In genomic region chr15:99735631-99736030, GRCm38 (mm10) we compare ENCODE assay signal across 10 mouse cellular contexts. TPM values are rescaled to one million over a fixed set of nuclear protein-coding genes. Genes with fewer than 3 reads are reported as not detected.
A peak's percentile ranks its signal among the peaks of the same experiment; 100 is the strongest.
DNase-seq lines count a peak whose midpoint lies in the region; ATAC-seq and TF ChIP-seq lines count a peak whose summit lies in the region.
"Had no signal": no experiment of that assay in that cellular context is flagged by ENCODE, and none has a peak within 500 bp of the region (broad histone marks: within the 10 kb centered on the region; RNA-seq: fewer than 3 reads in every experiment).

No protein-coding gene starts in this region.

- no peak overlapping the region for H3K4me3 ChIP-seq in kidney, embryonic 15.5 days (replicated peaks)
- no peak overlapping the region for H3K4me3 ChIP-seq in gastrocnemius, adult 2 months
- no peak overlapping the region for H3K4me3 ChIP-seq in layer of hippocampus, adult 2 months
- no peak overlapping the region for H3K4me3 ChIP-seq in forebrain, embryonic 12.5 days (replicated peaks)
- H3K4me3 ChIP-seq: stomach, embryonic 15.5 days had no signal

- no peaks in the 10 kb centered on the region for H3K27me3 ChIP-seq in kidney, embryonic 15.5 days
- H3K27me3 ChIP-seq in forebrain, embryonic 12.5 days, result no peaks in the 10 kb centered on the region
- H3K27me3 ChIP-seq: stomach, embryonic 15.5 days had no signal

- H3K36me3 ChIP-seq in kidney, embryonic 15.5 days, result peaks cover 82% of the 10 kb centered on the region
- H3K36me3 ChIP-seq in forebrain, embryonic 12.5 days (replicated peaks), result peaks cover 81% of the 10 kb centered on the region

- H3K4me2 ChIP-seq in kidney, embryonic 15.5 days, result no peak overlapping the region
- no peak overlapping the region for H3K4me2 ChIP-seq in forebrain, embryonic 12.5 days
- H3K4me2 ChIP-seq: stomach, embryonic 15.5 days had no signal

- no peaks in the 10 kb centered on the region for H3K4me1 ChIP-seq in kidney, embryonic 15.5 days
- no peaks in the 10 kb centered on the region for H3K4me1 ChIP-seq in forebrain, embryonic 12.5 days
- H3K4me1 ChIP-seq: stomach, embryonic 15.5 days had no signal

- no peak for ATAC-seq in kidney, embryonic 15.5 days (replicated peaks; ENCODE audit: low FRiP score)
- no peak for ATAC-seq in megakaryocyte-erythroid progenitor cell, adult 5-6 weeks (replicated peaks; ENCODE audit: low FRiP score, low TSS enrichment, poor library complexity, severe bottlenecking)
- no peak for ATAC-seq in forebrain, embryonic 12.5 days (ENCODE audit: low FRiP score)

- 94% methylated on average over 2 of the region's 2 CpGs for WGBS in kidney, embryonic 15.5 days
- WGBS in forebrain, embryonic 12.5 days, result 91% methylated on average over 2 of the region's 2 CpGs

- intact Hi-C loops in gastrocnemius, adult 2 months (cut with DNase I), result no loop called here

- no peak overlapping the region for H3K9ac ChIP-seq in kidney, embryonic 15.5 days
- no peak overlapping the region for H3K9ac ChIP-seq in forebrain, embryonic 12.5 days
- H3K9ac ChIP-seq: stomach, embryonic 15.5 days had no signal

- H3K27ac ChIP-seq in kidney, embryonic 15.5 days, result no peak overlapping the region
- peak overlapping the region; percentile 0; the same call in 1 of the 2 replicates for H3K27ac ChIP-seq in gastrocnemius, adult 2 months
- H3K27ac ChIP-seq in layer of hippocampus, adult 2 months, result peak overlapping the region; percentile 0
- H3K27ac ChIP-seq in forebrain, embryonic 12.5 days, result no peak overlapping the region
- H3K27ac ChIP-seq: stomach, embryonic 15.5 days had no signal

- DNase-seq in kidney, adult 18-20 months, result peak; percentile 100
- peak; percentile 98 for DNase-seq in gastrocnemius, adult 2 months
- DNase-seq in layer of hippocampus, adult 2 months (ENCODE audit: low spot score in 2 of 2), result peak; percentile 100
- peak; percentile 98 to 100 for DNase-seq in lung, postnatal 4 days
- DNase-seq in thymus, postnatal 36 days, result peak; percentile 96 to 100

- no peaks in the 10 kb centered on the region for H3K9me3 ChIP-seq in kidney, embryonic 15.5 days (replicated peaks)
- H3K9me3 ChIP-seq in forebrain, embryonic 12.5 days, result no peaks in the 10 kb centered on the region
- H3K9me3 ChIP-seq: stomach, embryonic 15.5 days had no signal

- no peak for TF ChIP-seq CTCF in gastrocnemius, adult 2 months (IDR thresholded peaks at IDR 0.05)
- no peak for TF ChIP-seq CTCF in layer of hippocampus, adult 2 months (conservative IDR thresholded peaks at IDR 0.05)

RNA-seq across cellular contexts. Expression of gene Cox14, which starts 10.2 kb away (rescaled TPM):
- polyA plus RNA-seq in kidney, embryonic 15.5 days (2015; fragmentation: Nextera tagmentation; extraction: Ambion mirVana), result 184 and 185 TPM in 2 replicates
- 100 to 1,000 TPM; 145 to 166 TPM for total RNA-seq in gastrocnemius, adult 2 months (2021)
- 100 to 1,000 TPM; 113 to 125 TPM for total RNA-seq in layer of hippocampus, adult 2 months (2021)
- total RNA-seq in megakaryocyte-erythroid progenitor cell, adult 5-6 weeks (2014; fragmentation: Nextera tagmentation), result 60.9 and 68.1 TPM in 2 replicates
- 17.2 and 30.4 TPM in 2 replicates for total RNA-seq in megakaryocyte-erythroid progenitor cell, adult 5-6 weeks (2017)
- 167 and 168 TPM in 2 replicates for polyA plus RNA-seq in forebrain, embryonic 12.5 days (2016; fragmentation: Nextera tagmentation; extraction: Ambion mirVana)

RNA-seq across cellular contexts. Expression of gene Gpd1, which starts 18.3 kb away (rescaled TPM):
- polyA plus RNA-seq in kidney, embryonic 15.5 days (2015; fragmentation: Nextera tagmentation; extraction: Ambion mirVana), result 23.0 and 28.5 TPM in 2 replicates
- 100 to 1,000 TPM; 381 to 575 TPM for total RNA-seq in gastrocnemius, adult 2 months (2021)
- total RNA-seq in layer of hippocampus, adult 2 months (2021), result 100 to 1,000 TPM; 142 to 148 TPM
- total RNA-seq in megakaryocyte-erythroid progenitor cell, adult 5-6 weeks (2014; fragmentation: Nextera tagmentation), result 0.49 TPM in 1 of 2 replicates, not detected in the other
- total RNA-seq in megakaryocyte-erythroid progenitor cell, adult 5-6 weeks (2017), result 0.23 TPM in 1 of 2 replicates, not detected in the other
- 0.57 and 0.72 TPM in 2 replicates for polyA plus RNA-seq in forebrain, embryonic 12.5 days (2016; fragmentation: Nextera tagmentation; extraction: Ambion mirVana)

RNA-seq across cellular contexts. Expression of gene Gm17349, which starts 30.3 kb away (rescaled TPM):
- polyA plus RNA-seq in kidney, embryonic 15.5 days (2015; fragmentation: Nextera tagmentation; extraction: Ambion mirVana), result not detected in 2 replicates
- total RNA-seq in gastrocnemius, adult 2 months (2021), result 1 to 10 TPM in 1 of 2 experiments, not detected in 1; 1.0 TPM
- 1 to 10 TPM; 3.9 to 7.1 TPM for total RNA-seq in layer of hippocampus, adult 2 months (2021)
- not detected in 2 replicates for total RNA-seq in megakaryocyte-erythroid progenitor cell, adult 5-6 weeks (2014; fragmentation: Nextera tagmentation)
- total RNA-seq in megakaryocyte-erythroid progenitor cell, adult 5-6 weeks (2017), result not detected in 2 replicates
- polyA plus RNA-seq in forebrain, embryonic 12.5 days (2016; fragmentation: Nextera tagmentation; extraction: Ambion mirVana), result not detected in 2 replicates
- polyA plus RNA-seq: heart, embryonic 16.5 days; stomach, embryonic 15.5 days had no signal

RNA-seq across cellular contexts. Expression of gene Smarcd1, which starts 33.7 kb away (rescaled TPM):
- polyA plus RNA-seq in kidney, embryonic 15.5 days (2015; fragmentation: Nextera tagmentation; extraction: Ambion mirVana), result 55.3 and 57.4 TPM in 2 replicates
- 1 to 10 TPM; 6.9 to 7.2 TPM for total RNA-seq in gastrocnemius, adult 2 months (2021)
- total RNA-seq in layer of hippocampus, adult 2 months (2021), result 100 to 1,000 TPM; 118 to 123 TPM
- 29.2 and 37.5 TPM in 2 replicates for total RNA-seq in megakaryocyte-erythroid progenitor cell, adult 5-6 weeks (2014; fragmentation: Nextera tagmentation)
- total RNA-seq in megakaryocyte-erythroid progenitor cell, adult 5-6 weeks (2017), result 10.5 and 28.6 TPM in 2 replicates
- polyA plus RNA-seq in forebrain, embryonic 12.5 days (2016; fragmentation: Nextera tagmentation; extraction: Ambion mirVana), result 135 and 138 TPM in 2 replicates

RNA-seq across cellular contexts. Expression of gene Cers5, which starts 37.1 kb away (rescaled TPM):
- polyA plus RNA-seq in kidney, embryonic 15.5 days (2015; fragmentation: Nextera tagmentation; extraction: Ambion mirVana), result 79.9 and 81.6 TPM in 2 replicates
- 1 to 10 TPM; 4.6 to 5.4 TPM for total RNA-seq in gastrocnemius, adult 2 months (2021)
- 10 to 100 TPM; 28.4 to 29.9 TPM for total RNA-seq in layer of hippocampus, adult 2 months (2021)
- 2.4 and 7.2 TPM in 2 replicates for total RNA-seq in megakaryocyte-erythroid progenitor cell, adult 5-6 weeks (2014; fragmentation: Nextera tagmentation)
- total RNA-seq in megakaryocyte-erythroid progenitor cell, adult 5-6 weeks (2017), result 2.2 and 8.3 TPM in 2 replicates
- 64.7 and 67.1 TPM in 2 replicates for polyA plus RNA-seq in forebrain, embryonic 12.5 days (2016; fragmentation: Nextera tagmentation; extraction: Ambion mirVana)

Comparison
In these comparisons a context has a peak if more than half of its experiments do, and no peak if none do; other contexts are left out.
1. H3K27ac ChIP-seq: peak in gastrocnemius, adult 2 months (single experiment) and layer of hippocampus, adult 2 months (single experiment); none in kidney, embryonic 15.5 days (single experiment) and forebrain, embryonic 12.5 days (single experiment).
2. RNA of gene Gpd1, which starts 18.3 kb away (total RNA-seq): 381 to 575 TPM in gastrocnemius, adult 2 months and 142 to 148 TPM in layer of hippocampus, adult 2 months; 0.23 to 0.49 TPM in megakaryocyte-erythroid progenitor cell, adult 5-6 weeks; every median in the first group is over 10 times any median in the second.
3. Peak in every context shown above with its lines, with median percentiles within 50 percentile points of each other: DNase-seq.